Mouse (Mus musculus) lung, adult 2 months (tissue): ENCODE results near the gene Sumo1. TPM values are rescaled to one million over a fixed set of nuclear protein-coding genes. Genes with fewer than 3 reads are reported as not detected.
A peak's percentile ranks its signal among the peaks of the same experiment; 100 is the strongest.
"Not testable (repeated sequence)": the region's sequence is repeated elsewhere in the genome, so short reads cannot be mapped to it uniquely, and the experiment has no call there.

ENCODE experiments used
- DNase-seq: peaks from one replicate; pipeline ENCODE4 v3.0.0; 2022
- H3K4me1 ChIP-seq: fragments of 200-500 bp; 2 replicates; pipeline ENCODE4 v1.6.1; 2011; ENCODE audit warnings: low read length; ENCODE audit not compliant: control insufficient read depth, insufficient read depth
- H3K4me3 ChIP-seq: fragments of 200-500 bp; replicated peaks from 2 replicates; pipeline ENCODE3; 2011; ENCODE audit warnings: low read depth, mild to moderate bottlenecking, control low read depth, low read length; ENCODE audit errors: extremely low read depth
- CTCF ChIP-seq: fragments of 200-500 bp; IDR thresholded peaks from 2 replicates; pipeline ENCODE4 v1.5.1; 2011; ENCODE audit warnings: mild to moderate bottlenecking, low read length, control low read depth; ENCODE audit not compliant: insufficient read depth
- POLR2A ChIP-seq: fragments of 200-500 bp; IDR thresholded peaks from 2 replicates; pipeline ENCODE4 v1.6.1; 2011; ENCODE audit warnings: low read depth, mild to moderate bottlenecking, control low read depth, low read length, borderline replicate concordance; ENCODE audit errors: extremely low read depth
- WGBS: fragments of 180-500 bp; shearing (Covaris S2); methylation state at CpG from one replicate; pipeline ENCODE4 v1.1.7; 2018; 5-methylcytosine and 5-hydroxymethylcytosine counted together
- polyA plus RNA-seq: library from polyadenylated mRNA; depleted of rRNA; stranded (reverse); fragments of >200 nt; gene quantifications from 2 replicates; pipeline ENCODE4 v1.2.3, GENCODE M21; 2012

Sumo1 gene
- polyA plus RNA-seq, 1 experiment, result 16.2 TPM

- no peak for DNase-seq
- H3K4me3 ChIP-seq, result no peak overlapping the region
- no peaks in the 10 kb centered on the region for H3K4me1 ChIP-seq
- no peak for TF ChIP-seq CTCF
- TF ChIP-seq POLR2A, result no peak
- WGBS, result 86% methylated on average over 3 of the region's 3 CpGs
These were observed 32.3 kb downstream of the Sumo1 start for GRCm38 (mm10) chr1:59638371-59638770.

DNA sequence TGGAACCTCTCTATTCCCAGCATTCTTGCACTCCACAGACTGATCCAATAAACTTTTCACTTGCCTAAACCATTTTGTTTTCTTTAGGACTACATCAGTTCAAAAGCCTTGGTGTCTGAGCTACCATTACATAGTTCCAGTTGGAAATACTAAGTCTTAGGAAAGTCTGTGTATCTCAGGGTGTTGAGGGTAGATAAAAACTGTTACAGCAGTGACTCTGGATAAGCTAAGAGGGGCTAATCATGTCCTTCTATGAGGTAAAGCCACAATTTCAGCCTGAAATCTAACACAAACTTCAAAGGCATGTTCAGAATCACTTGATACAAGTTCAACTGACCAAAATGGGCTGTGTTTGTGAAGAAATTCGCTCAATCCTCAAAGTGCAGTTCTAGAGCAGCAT lies 34.3 kb downstream of the Sumo1 start:
- 87% methylated on average over 1 of the region's 1 CpGs for WGBS
- no peak for DNase-seq
- TF ChIP-seq CTCF (no peak), POLR2A (no peak)

GRCm38 (mm10) chr1:59633056-59633455 lies 37.6 kb downstream of the Sumo1 start:
- TF ChIP-seq CTCF (no peak), POLR2A (no peak)
- Histone ChIP-seq H3K4me1 (no peaks in the 10 kb centered on the region), H3K4me3 (no peak overlapping the region)
- DNase-seq, result no peak
- 28% methylated on average over 6 of the region's 6 CpGs for WGBS

More for the DNA sequence above, 34.3 kb downstream of the Sumo1 start:
- Histone ChIP-seq H3K4me3 (no peak overlapping the region), H3K4me1 (no peaks in the 10 kb centered on the region)

DNA sequence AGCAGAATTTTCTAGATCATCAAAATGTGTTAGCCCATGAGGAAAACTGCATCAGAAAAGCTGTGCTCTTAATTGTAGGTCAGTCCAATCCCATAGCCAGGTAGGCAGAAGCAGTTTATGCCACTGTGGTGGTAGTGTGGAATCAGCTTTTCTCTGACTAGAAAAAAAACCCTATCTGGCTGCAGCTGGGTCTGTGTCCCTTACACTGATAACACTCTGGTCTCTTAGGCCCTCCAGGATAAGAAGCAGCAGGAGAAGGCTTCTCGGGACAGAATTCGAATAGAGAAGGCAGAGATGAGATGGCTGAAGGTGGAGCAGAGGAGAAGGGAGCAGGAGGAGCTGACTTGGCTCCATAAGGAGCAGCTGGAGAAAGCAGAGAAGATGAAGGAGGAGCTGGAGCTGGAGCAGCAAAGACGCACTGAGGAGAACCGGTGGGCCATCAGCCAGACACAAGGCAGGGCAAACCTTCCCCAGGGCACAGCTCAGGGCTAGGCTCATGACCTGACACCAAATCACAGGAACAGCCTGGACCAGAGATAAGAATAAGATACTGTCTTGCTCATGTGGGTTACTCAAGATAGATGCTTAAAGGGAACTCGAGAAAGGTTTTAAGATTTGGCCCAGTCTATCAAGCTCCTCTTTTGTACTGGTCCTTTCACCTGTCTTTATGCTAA lies 38.5 kb downstream of the Sumo1 start:
- no peaks in the 10 kb centered on the region for H3K4me1 ChIP-seq
- TF ChIP-seq CTCF (no peak), POLR2A (no peak)
- H3K4me3 ChIP-seq, result no peak overlapping the region
- DNase-seq, result no peak
- WGBS, result 75% methylated on average over 5 of the region's 5 CpGs

DNA sequence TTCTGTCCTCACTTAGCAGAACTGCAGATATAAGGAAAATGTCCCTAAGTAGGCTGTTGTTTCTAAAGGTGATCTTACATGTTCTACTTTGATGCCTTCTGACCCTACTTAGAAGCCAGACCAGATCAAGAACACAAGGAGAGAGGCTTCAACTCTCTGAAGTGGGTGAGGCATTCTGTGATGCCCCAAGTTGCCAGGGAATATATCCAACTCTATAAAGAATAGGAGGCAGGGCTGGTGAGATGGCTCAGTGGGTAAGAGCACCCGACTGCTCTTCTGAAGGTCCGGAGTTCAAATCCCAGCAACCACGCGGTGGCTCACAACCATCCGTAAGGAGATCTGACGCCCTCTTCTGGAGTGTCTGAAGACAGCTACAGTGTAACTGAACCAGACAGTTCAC lies 40.3 kb downstream of the Sumo1 start:
- WGBS, result 92% methylated on average over 6 of the region's 6 CpGs
- not testable (repeated sequence) for DNase-seq, H3K4me1 ChIP-seq, H3K4me3 ChIP-seq

GRCm38 (mm10) chr1:59629194-59629593 lies 41.4 kb downstream of the Sumo1 start:
- no peak for DNase-seq
- H3K4me1 ChIP-seq, result no peaks in the 10 kb centered on the region
- TF ChIP-seq CTCF (no peak), POLR2A (no peak)
- no peak overlapping the region for H3K4me3 ChIP-seq
- WGBS, result 42% methylated on average over 6 of the region's 6 CpGs

DNA sequence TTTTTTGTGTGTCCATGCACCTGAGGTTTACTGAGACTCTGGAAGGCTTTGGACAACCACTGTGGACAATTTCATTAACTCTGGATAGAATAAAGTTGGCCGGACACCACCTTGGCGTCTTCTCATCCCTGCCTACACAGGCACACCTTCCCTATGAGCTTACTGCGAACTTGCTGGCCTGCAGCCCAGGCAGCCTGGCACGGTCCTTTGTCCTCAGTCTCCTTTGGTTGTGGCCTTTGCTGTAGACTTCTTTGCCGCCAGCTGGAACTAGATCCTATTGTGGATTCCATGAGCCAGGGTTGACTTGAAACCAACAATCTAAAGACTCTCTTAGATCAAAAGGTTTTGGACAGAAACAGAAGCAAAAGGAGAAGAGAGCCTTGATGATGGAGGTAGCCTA lies 45.2 kb downstream of the Sumo1 start:
- DNase-seq, result no peak

DNA sequence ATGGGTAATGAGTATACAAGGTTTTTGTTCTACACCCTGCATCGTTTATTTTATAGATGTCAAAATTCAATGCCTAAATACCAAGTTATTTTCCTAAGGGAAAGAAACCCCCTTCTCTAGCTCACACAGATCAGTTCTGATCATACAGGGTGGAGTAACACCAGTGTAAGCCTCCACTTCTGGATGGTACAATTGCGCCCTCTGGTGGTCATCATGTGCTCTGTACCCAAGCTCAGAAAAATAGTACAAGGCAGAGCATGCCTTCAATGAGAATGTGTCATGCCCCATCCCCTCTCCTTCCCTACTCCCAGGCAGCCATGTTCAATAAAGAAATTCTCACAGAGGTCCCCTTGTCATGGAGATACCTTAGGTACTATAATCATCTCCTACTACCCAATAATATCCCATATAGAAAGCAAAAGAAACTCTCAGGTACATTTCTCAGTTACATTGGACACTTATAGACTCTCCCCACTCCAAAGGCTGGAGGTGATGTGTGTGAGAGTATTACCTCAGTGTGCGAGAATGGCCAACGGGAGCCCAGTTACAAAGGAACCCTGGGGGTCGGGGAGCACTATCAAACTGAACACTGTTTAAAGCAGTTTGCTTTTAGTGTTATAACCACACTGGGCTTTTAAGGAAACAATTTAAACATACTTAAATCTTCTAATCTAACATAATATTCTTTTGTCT lies 47.2 kb downstream of the Sumo1 start:
- peak; percentile 56 for DNase-seq
- no peaks in the 10 kb centered on the region for H3K4me1 ChIP-seq
- 27% methylated on average over 5 of the region's 5 CpGs for WGBS
- no peak overlapping the region for H3K4me3 ChIP-seq
- TF ChIP-seq POLR2A, result no peak
- peak; percentile 74 for TF ChIP-seq CTCF

More for the DNA sequence above, 45.2 kb downstream of the Sumo1 start:
- WGBS, result 68% methylated on average over 5 of the region's 5 CpGs
- Histone ChIP-seq H3K4me3 (no peak overlapping the region), H3K4me1 (no peaks in the 10 kb centered on the region)
- TF ChIP-seq CTCF (no peak), POLR2A (no peak)

GRCm38 (mm10) chr1:59619201-59619600 lies 51.4 kb downstream of the Sumo1 start:
- WGBS, result 72% methylated on average over 10 of the region's 10 CpGs
- no peak for DNase-seq
- Histone ChIP-seq H3K4me1 (no peaks in the 10 kb centered on the region), H3K4me3 (no peak overlapping the region)
- TF ChIP-seq CTCF (no peak), POLR2A (no peak)

- TF ChIP-seq CTCF, result no peak
- TF ChIP-seq POLR2A, result no peak
- H3K4me3 ChIP-seq, result no peak overlapping the region
- WGBS, result 74% methylated on average over 2 of the region's 2 CpGs
- DNase-seq, result no peak
- H3K4me1 ChIP-seq, result no peaks in the 10 kb centered on the region
These were observed 55.6 kb downstream of the Sumo1 start for GRCm38 (mm10) chr1:59615021-59615420.
